Mouse (Mus musculus): ENCODE results near the gene Adamtsl3.

The Adamtsl3 gene

GRCm38 (mm10) chr7:82502511-82502910 is 167.0 kb downstream of the Adamtsl3 start:
- DNase-seq (ENCODE audit: low spot score): no peak

- peak; percentile 63 for DNase-seq (ENCODE audit: low spot score)
Observed at GRCm38 (mm10) chr7:82504101-82504500, 168.6 kb downstream of the Adamtsl3 start.

- DNase-seq (ENCODE audit: low spot score): no peak
Observed at GRCm38 (mm10) chr7:82530583-82530982, 195.1 kb downstream of the Adamtsl3 start.

- peak; percentile 9 for DNase-seq (ENCODE audit: low spot score)
Observed at GRCm38 (mm10) chr7:82531376-82531775, 195.9 kb downstream of the Adamtsl3 start.

- DNase-seq (ENCODE audit: low spot score): peak; percentile 8
Observed at GRCm38 (mm10) chr7:82533188-82533587, 197.7 kb downstream of the Adamtsl3 start.

- DNase-seq (ENCODE audit: low spot score): no peak
Observed at GRCm38 (mm10) chr7:82533747-82534504, 198.4 kb downstream of the Adamtsl3 start.

GRCm38 (mm10) chr7:82544390-82544919 is 209.0 kb downstream of the Adamtsl3 start:
- DNase-seq (ENCODE audit: low spot score): no peak

- DNase-seq (ENCODE audit: low spot score): no peak
Observed at GRCm38 (mm10) chr7:82552005-82552404, 216.5 kb downstream of the Adamtsl3 start.

- no peak for DNase-seq (ENCODE audit: low spot score)
Observed at GRCm38 (mm10) chr7:82555803-82556202, 220.3 kb downstream of the Adamtsl3 start.

GRCm38 (mm10) chr7:82556417-82556816 is 220.9 kb downstream of the Adamtsl3 start:
- DNase-seq (ENCODE audit: low spot score): no peak

GRCm38 (mm10) chr7:82557111-82557510 is 221.6 kb downstream of the Adamtsl3 start:
- no peak for DNase-seq (ENCODE audit: low spot score)

- no peak for DNase-seq (ENCODE audit: low spot score)
Observed at GRCm38 (mm10) chr7:82566688-82567087, 231.2 kb downstream of the Adamtsl3 start.

- no peak for DNase-seq (ENCODE audit: low spot score)
Observed at GRCm38 (mm10) chr7:82567811-82568210, 232.3 kb downstream of the Adamtsl3 start.

- no peak for DNase-seq (ENCODE audit: low spot score)
Observed at GRCm38 (mm10) chr7:82572981-82573380, 237.5 kb downstream of the Adamtsl3 start.

- no peak for DNase-seq (ENCODE audit: low spot score)
Observed at GRCm38 (mm10) chr7:82580007-82580406, 244.5 kb downstream of the Adamtsl3 start.

GRCm38 (mm10) chr7:82581802-82582201 is 246.3 kb downstream of the Adamtsl3 start:
- no peak for DNase-seq (ENCODE audit: low spot score)

GRCm38 (mm10) chr7:82582534-82582933 is 247.0 kb downstream of the Adamtsl3 start:
- no peak for DNase-seq (ENCODE audit: low spot score)

GRCm38 (mm10) chr7:82590931-82591330 is 255.4 kb downstream of the Adamtsl3 start:
- no peak for DNase-seq (ENCODE audit: low spot score)

- no peak for DNase-seq (ENCODE audit: low spot score)
Observed at GRCm38 (mm10) chr7:82602008-82602407, 266.5 kb downstream of the Adamtsl3 start.

- DNase-seq (ENCODE audit: low spot score): no peak
Observed at GRCm38 (mm10) chr7:82605425-82605824, 269.9 kb downstream of the Adamtsl3 start.

- DNase-seq (ENCODE audit: low spot score): peak; percentile 21
Observed at GRCm38 (mm10) chr7:82609629-82610028, 274.1 kb downstream of the Adamtsl3 start.

GRCm38 (mm10) chr7:82625342-82625741 is 289.8 kb downstream of the Adamtsl3 start:
- no peak for DNase-seq (ENCODE audit: low spot score)

GRCm38 (mm10) chr7:82647183-82647582 is 311.7 kb downstream of the Adamtsl3 start:
- no peak for DNase-seq (ENCODE audit: low spot score)

GRCm38 (mm10) chr7:82647909-82648308 is 312.4 kb downstream of the Adamtsl3 start:
- no peak for DNase-seq (ENCODE audit: low spot score)
